8 mouse cellular contexts compared by ENCODE assay signal in the genomic region with DNA sequence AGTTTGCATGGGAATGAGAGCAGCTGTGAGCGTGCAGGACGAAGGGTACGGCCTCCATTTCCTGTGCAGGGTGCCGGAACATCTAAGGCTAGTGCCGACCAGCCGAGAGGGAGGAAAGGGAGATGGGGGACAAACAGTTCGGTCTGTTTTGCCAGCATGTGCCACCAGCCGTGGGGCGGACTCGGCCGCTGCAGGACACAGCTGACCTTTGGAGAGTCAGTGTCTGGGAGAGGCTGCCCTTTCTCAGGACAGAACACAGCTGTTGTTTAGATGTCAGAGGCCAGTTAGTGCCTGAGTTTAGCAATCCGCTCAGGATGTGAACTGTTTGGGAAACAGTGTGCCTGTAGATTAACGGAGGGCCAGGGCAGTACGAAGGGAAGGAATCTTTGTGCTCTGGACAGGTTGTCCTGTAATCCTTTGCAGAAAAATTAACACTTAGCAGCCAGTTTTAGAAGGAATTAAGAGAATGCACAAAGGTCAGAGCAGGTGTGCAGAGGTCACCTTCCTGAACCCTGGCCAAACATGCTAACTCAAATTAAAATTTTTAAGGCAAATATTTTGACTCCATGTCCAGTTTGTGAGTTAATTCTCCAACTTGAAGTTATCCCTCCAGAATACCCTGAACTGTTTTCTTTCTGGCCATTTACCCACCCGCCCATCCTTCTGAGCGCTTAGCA. TPM values are rescaled to one million over a fixed set of nuclear protein-coding genes. Genes with fewer than 3 reads are reported as not detected.
DNase-seq lines count a peak whose midpoint lies in the region; ATAC-seq and TF ChIP-seq lines count a peak whose summit lies in the region.

No protein-coding gene starts in this region.

- peak; percentile 46 for DNase-seq in midbrain, embryonic 10.5 days (ENCODE audit: low spot score)
- peak; percentile 72 to 75 for DNase-seq in heart, adult 2 months
- DNase-seq in kidney, postnatal 0 days (ENCODE audit: low spot score), result peak; percentile 88
- peak; percentile 72 for DNase-seq in lung, postnatal 14 days
- DNase-seq in midbrain, embryonic 11.5 days (ENCODE audit: low spot score, missing footprints), result no peak
- no peak for DNase-seq in adipocyte (ENCODE audit: low spot score)

- no peaks in the 10 kb centered on the region for H3K9me3 ChIP-seq in midbrain, embryonic 10.5 days (replicated peaks)
- no peaks in the 10 kb centered on the region for H3K9me3 ChIP-seq in midbrain, embryonic 13.5 days
- H3K9me3 ChIP-seq in kidney, postnatal 0 days (replicated peaks; ENCODE audit: low read length), result no peaks in the 10 kb centered on the region
- no peaks in the 10 kb centered on the region for H3K9me3 ChIP-seq in midbrain, embryonic 11.5 days (ENCODE audit: control insufficient read depth, low read length)

- H3K4me2 ChIP-seq in midbrain, embryonic 13.5 days (replicated peaks), result no peak overlapping the region
- peak overlapping the region; percentile 38 for H3K4me2 ChIP-seq in kidney, postnatal 0 days (ENCODE audit: low read length)
- H3K4me2 ChIP-seq in midbrain, embryonic 11.5 days, result no peak overlapping the region

- no peak for TF ChIP-seq POLR2A in heart, adult 2 months (IDR thresholded peaks at IDR 0.05; ENCODE audit: insufficient read depth, low read depth, low read length)

- no peaks in the 10 kb centered on the region for H3K79me2 ChIP-seq in heart, adult 2 months (replicated peaks; ENCODE audit: control insufficient read depth, insufficient read depth, low read length)

- H3K4me1 ChIP-seq in midbrain, embryonic 10.5 days, result peaks cover 17% of the 10 kb centered on the region
- H3K4me1 ChIP-seq in midbrain, embryonic 13.5 days (replicated peaks), result peaks cover 6% of the 10 kb centered on the region; the same call in 1 of the 2 replicates
- peaks cover 14% of the 10 kb centered on the region for H3K4me1 ChIP-seq in heart, adult 2 months (ENCODE audit: control insufficient read depth, insufficient read depth, low read length)
- peaks cover 44% of the 10 kb centered on the region for H3K4me1 ChIP-seq in kidney, postnatal 0 days (replicated peaks; ENCODE audit: insufficient read depth, low read length)
- no peaks in the 10 kb centered on the region for H3K4me1 ChIP-seq in midbrain, embryonic 11.5 days (ENCODE audit: control insufficient read depth, insufficient read depth, low read length)

- no peak overlapping the region for H3K27ac ChIP-seq in midbrain, embryonic 10.5 days (replicated peaks)
- no peak overlapping the region for H3K27ac ChIP-seq in midbrain, embryonic 13.5 days
- peak overlapping the region; percentile 71 for H3K27ac ChIP-seq in heart, adult 2 months
- H3K27ac ChIP-seq in kidney, postnatal 0 days, result peak overlapping the region; percentile 88
- no peak overlapping the region for H3K27ac ChIP-seq in midbrain, embryonic 11.5 days (ENCODE audit: low read depth, low read length)

- no peak for ATAC-seq in midbrain, embryonic 13.5 days
- peak; percentile 76 for ATAC-seq in kidney, postnatal 0 days (replicated peaks; ENCODE audit: low FRiP score, low read depth)
- ATAC-seq in midbrain, embryonic 11.5 days (ENCODE audit: low FRiP score), result no peak
- no peak for ATAC-seq in cerebellum, adult (ENCODE audit: insufficient number of reproducible peaks, low FRiP score, low TSS enrichment)

- H3K4me3 ChIP-seq in midbrain, embryonic 10.5 days, result no peak overlapping the region
- H3K4me3 ChIP-seq in midbrain, embryonic 13.5 days (replicated peaks), result no peak overlapping the region
- H3K4me3 ChIP-seq in heart, adult 2 months, result no peak overlapping the region; the same call in 1 of the 2 replicates
- no peak overlapping the region for H3K4me3 ChIP-seq in kidney, postnatal 0 days (replicated peaks; ENCODE audit: low read depth, low read length)
- H3K4me3 ChIP-seq in midbrain, embryonic 11.5 days (ENCODE audit: low read depth, low read length), result no peak overlapping the region

- 70% methylated on average over 16 of the region's 16 CpGs for WGBS in midbrain, embryonic 10.5 days
- 74% methylated on average over 16 of the region's 16 CpGs for WGBS in midbrain, embryonic 13.5 days
- WGBS in heart, adult 2 months, result 40% methylated on average over 16 of the region's 16 CpGs
- WGBS in kidney, postnatal 0 days, result 14% methylated on average over 16 of the region's 16 CpGs
- WGBS in midbrain, embryonic 11.5 days, result 65% methylated on average over 16 of the region's 16 CpGs

- H3K27me3 ChIP-seq in midbrain, embryonic 10.5 days (ENCODE audit: low read depth, poor library complexity, severe bottlenecking), result no peaks in the 10 kb centered on the region
- H3K27me3 ChIP-seq in midbrain, embryonic 13.5 days, result no peaks in the 10 kb centered on the region
- H3K27me3 ChIP-seq in heart, adult 2 months (ENCODE audit: control insufficient read depth, insufficient read depth, low read length), result no peaks in the 10 kb centered on the region
- no peaks in the 10 kb centered on the region for H3K27me3 ChIP-seq in kidney, postnatal 0 days (ENCODE audit: insufficient read depth, low read length)
- H3K27me3 ChIP-seq in midbrain, embryonic 11.5 days (ENCODE audit: control insufficient read depth, insufficient read depth, low read length), result no peaks in the 10 kb centered on the region

- no peak for TF ChIP-seq CTCF in heart, adult 2 months (IDR thresholded peaks at IDR 0.05)
- TF ChIP-seq CTCF in kidney, postnatal 0 days (IDR thresholded peaks at IDR 0.05; ENCODE audit: low read depth), result no peak

- TF ChIP-seq EP300 in heart, adult 2 months (IDR thresholded peaks at IDR 0.05; ENCODE audit: insufficient read depth, low read depth, low read length), result peak; percentile 57; the same call in 1 of the 2 replicates

- H3K36me3 ChIP-seq in midbrain, embryonic 10.5 days, result no peaks in the 10 kb centered on the region
- no peaks in the 10 kb centered on the region for H3K36me3 ChIP-seq in midbrain, embryonic 13.5 days
- H3K36me3 ChIP-seq in heart, adult 2 months (ENCODE audit: control insufficient read depth, insufficient read depth, low read length), result no peaks in the 10 kb centered on the region
- no peaks in the 10 kb centered on the region for H3K36me3 ChIP-seq in kidney, postnatal 0 days (ENCODE audit: insufficient read depth, low read length)
- no peaks in the 10 kb centered on the region for H3K36me3 ChIP-seq in midbrain, embryonic 11.5 days (ENCODE audit: control insufficient read depth, insufficient read depth, low read length)

- intact Hi-C loops in heart, adult 2 months (cut with DNase I), result loop anchor here (1.0 to 2.0 kb wide), 2 partner anchors 9 to 14 kb away; no protein-coding TSS in a partner anchor

- no peak overlapping the region for H3K9ac ChIP-seq in midbrain, embryonic 13.5 days (replicated peaks)
- H3K9ac ChIP-seq in heart, adult 2 months (ENCODE audit: low read depth, low read length), result peak overlapping the region; percentile 58
- no peak overlapping the region for H3K9ac ChIP-seq in kidney, postnatal 0 days (ENCODE audit: low read depth, low read length)
- no peak overlapping the region for H3K9ac ChIP-seq in midbrain, embryonic 11.5 days (ENCODE audit: low read length)

RNA-seq across cellular contexts. Expression of a gene that starts 34.3 kb away (rescaled TPM):
- 6.2 and 6.6 TPM in 2 replicates for polyA plus RNA-seq in midbrain, embryonic 10.5 days (2016; fragmentation: Nextera tagmentation; extraction: Ambion mirVana)
- polyA plus RNA-seq in midbrain, embryonic 13.5 days (2015; fragmentation: Nextera tagmentation; extraction: Ambion mirVana), result 5.2 and 6.2 TPM in 2 replicates
- 1 to 10 TPM; 9.0 to 9.7 TPM for total RNA-seq in heart, adult 2 months (2021)
- 8.5 and 9.6 TPM in 2 replicates for polyA plus RNA-seq in heart, adult 2 months (2012; rRNA removed)
- 21.9 and 24.2 TPM in 2 replicates for polyA plus RNA-seq in kidney, postnatal 0 days (2015; fragmentation: Nextera tagmentation; extraction: Ambion mirVana)
- polyA plus RNA-seq in midbrain, embryonic 11.5 days (2014; fragmentation: Nextera tagmentation; extraction: Ambion mirVana), result 4.9 and 5.5 TPM in 2 replicates

Comparison
In these comparisons a context has a peak if more than half of its experiments do, and no peak if none do; other contexts are left out.
1. DNase-seq: peak in midbrain, embryonic 10.5 days (single experiment), heart, adult 2 months (2 of 2), kidney, postnatal 0 days (single experiment) and lung, postnatal 14 days (single experiment); none in midbrain, embryonic 11.5 days (single experiment) and adipocyte (single experiment).
2. H3K27ac ChIP-seq: peak in heart, adult 2 months (single experiment) and kidney, postnatal 0 days (single experiment); none in midbrain, embryonic 10.5 days (single experiment), midbrain, embryonic 13.5 days (single experiment) and midbrain, embryonic 11.5 days (single experiment).